31 mouse cellular contexts compared by ENCODE assay signal in genomic region chr1:37001636-37002315, GRCm38 (mm10). TPM values are rescaled to one million over a fixed set of nuclear protein-coding genes. Genes with fewer than 3 reads are reported as not detected.
DNase-seq lines count a peak whose midpoint lies in the region; ATAC-seq and TF ChIP-seq lines count a peak whose summit lies in the region.
"Had no signal": no experiment of that assay in that cellular context is flagged by ENCODE, and none has a peak within 500 bp of the region (broad histone marks: within the 10 kb centered on the region; RNA-seq: fewer than 3 reads in every experiment).

No protein-coding gene starts in this region.

- no peak for ATAC-seq in intestine, embryonic 16.5 days
- ATAC-seq: forebrain, embryonic 13.5 days; forebrain, postnatal 0 days; intestine, embryonic 15.5 days had no signal

- TF ChIP-seq EP300 in ES-Bruce4 (IDR thresholded peaks at IDR 0.05; ENCODE audit: insufficient read depth, low read depth, low read length), result peak; percentile 99
- TF ChIP-seq EP300 in MEL (IDR thresholded peaks at IDR 0.05; ENCODE audit: low read depth in 1 of 2, low read length in 2 of 2), result peak; percentile 24 to 26; a peak in 2 of 4 replicates

- H3K9me3 ChIP-seq in ES-Bruce4 (replicated peaks; ENCODE audit: control insufficient read depth, insufficient read depth, low read length, poor library complexity, severe bottlenecking) (no peaks in the 10 kb centered on the region), MEL (replicated peaks; ENCODE audit: insufficient read depth, low read length) (no peaks in the 10 kb centered on the region)
- no peaks in the 10 kb centered on the region for H3K9me3 ChIP-seq in intestine, embryonic 16.5 days (ENCODE audit: control insufficient read depth, low read length)
- H3K9me3 ChIP-seq: embryonic facial prominence, embryonic 12.5 days; embryonic facial prominence, embryonic 15.5 days; forebrain, embryonic 13.5 days; heart, embryonic 13.5 days; hindbrain, embryonic 12.5 days; hindbrain, embryonic 15.5 days; intestine, embryonic 15.5 days had no signal

- no peaks in the 10 kb centered on the region for H3K36me3 ChIP-seq in ES-Bruce4 (ENCODE audit: control insufficient read depth, insufficient read depth, low read length, poor library complexity, severe bottlenecking)
- peaks cover 0 to 2% of the 10 kb centered on the region in 2 experiments; a peak in 2 of 4 replicates for H3K36me3 ChIP-seq in MEL (ENCODE audit: control insufficient read depth in 1 of 2, insufficient read depth in 2 of 2, low read length in 2 of 2)
- no peaks in the 10 kb centered on the region for H3K36me3 ChIP-seq in intestine, embryonic 16.5 days (ENCODE audit: control insufficient read depth, insufficient read depth, low read length)
- H3K36me3 ChIP-seq: embryonic facial prominence, embryonic 12.5 days; embryonic facial prominence, embryonic 15.5 days; heart, embryonic 13.5 days; hindbrain, embryonic 12.5 days; hindbrain, embryonic 15.5 days; intestine, embryonic 15.5 days had no signal

- peak overlapping the region; percentile 97 for H3K27ac ChIP-seq in ES-Bruce4 (ENCODE audit: insufficient read depth, low read length)
- H3K27ac ChIP-seq in MEL (ENCODE audit: control insufficient read depth, low read depth, low read length), result no peak overlapping the region; the same call in 1 of the 2 replicates
- no peak overlapping the region for H3K27ac ChIP-seq in intestine, embryonic 16.5 days (ENCODE audit: low read length)
- H3K27ac ChIP-seq: embryonic facial prominence, embryonic 12.5 days; embryonic facial prominence, embryonic 15.5 days; forebrain, embryonic 13.5 days; gastrocnemius, adult 2 months; heart, embryonic 13.5 days; hindbrain, embryonic 12.5 days; hindbrain, embryonic 15.5 days; intestine, embryonic 15.5 days had no signal

- H3K4me2 ChIP-seq in intestine, embryonic 16.5 days (ENCODE audit: low read depth, low read length), result no peak overlapping the region
- H3K4me2 ChIP-seq: embryonic facial prominence, embryonic 12.5 days; embryonic facial prominence, embryonic 15.5 days; forebrain, embryonic 13.5 days; heart, embryonic 13.5 days; hindbrain, embryonic 12.5 days; hindbrain, embryonic 15.5 days; intestine, embryonic 15.5 days had no signal

- no peaks in the 10 kb centered on the region for H3K79me2 ChIP-seq in MEL (ENCODE audit: control insufficient read depth, insufficient read depth, low read length, poor library complexity)

- no peak overlapping the region for H3K4me3 ChIP-seq in ES-Bruce4 (ENCODE audit: low read depth, low read length)
- no peak overlapping the region; a peak in 1 of 4 replicates for H3K4me3 ChIP-seq in MEL (ENCODE audit: control insufficient read depth in 1 of 2, insufficient read depth in 1 of 2, low read depth in 2 of 2, low read length in 2 of 2)
- no peak overlapping the region for H3K4me3 ChIP-seq in intestine, embryonic 16.5 days (ENCODE audit: low read length)
- H3K4me3 ChIP-seq: embryonic facial prominence, embryonic 12.5 days; embryonic facial prominence, embryonic 15.5 days; erythroblast, embryonic 14.5 days; forebrain, embryonic 13.5 days; gastrocnemius, adult 2 months; heart, embryonic 13.5 days; hindbrain, embryonic 12.5 days; hindbrain, embryonic 15.5 days; intestine, embryonic 15.5 days had no signal

- H3K4me1 ChIP-seq in ES-Bruce4 (ENCODE audit: control insufficient read depth, insufficient read depth, low read length) (peaks cover 4% of the 10 kb centered on the region), MEL (ENCODE audit: control insufficient read depth in 1 of 2, insufficient read depth in 2 of 2, low read length in 2 of 2) (peaks cover 4 to 8% of the 10 kb centered on the region in 2 experiments; a peak in 1 of 4 replicates)
- H3K4me1 ChIP-seq in intestine, embryonic 16.5 days (ENCODE audit: control insufficient read depth, insufficient read depth, low read length), result 0 out of 2 replicates have a peak, but pooled peaks cover under 1% of the 10 kb centered on the region
- H3K4me1 ChIP-seq: forebrain, embryonic 13.5 days; hindbrain, embryonic 15.5 days had no signal

- 51% methylated on average over 7 of the region's 7 CpGs for WGBS in intestine, embryonic 16.5 days

- intact Hi-C loops in gastrocnemius, postnatal 14 days (cut with DNase I; ENCODE audit: low total_unique reads), result no loop called here
- intact Hi-C loops in gastrocnemius, postnatal 36 days (cut with DNase I), result loop anchor here (5.0 kb wide), 1 partner anchor 59 kb away; the partner anchor contains the start of gene Tmem131

- H3K27me3 ChIP-seq in ES-Bruce4 (ENCODE audit: control insufficient read depth, insufficient read depth, low read length, poor library complexity, severe bottlenecking), result no peaks in the 10 kb centered on the region
- H3K27me3 ChIP-seq in MEL (ENCODE audit: control insufficient read depth in 1 of 2, insufficient read depth in 2 of 2, low read length in 2 of 2), result no peaks in the 10 kb centered on the region
- H3K27me3 ChIP-seq in intestine, embryonic 16.5 days (replicated peaks; ENCODE audit: control insufficient read depth, insufficient read depth, low read length), result no peaks in the 10 kb centered on the region
- H3K27me3 ChIP-seq: embryonic facial prominence, embryonic 12.5 days; embryonic facial prominence, embryonic 15.5 days; forebrain, embryonic 13.5 days; heart, embryonic 13.5 days; hindbrain, embryonic 12.5 days; hindbrain, embryonic 15.5 days; intestine, embryonic 15.5 days had no signal

- TF ChIP-seq RAD21 in MEL (IDR thresholded peaks at IDR 0.05; ENCODE audit: low read depth, low read length), result no peak

- TF ChIP-seq CTCF in ES-Bruce4 (IDR thresholded peaks at IDR 0.05; ENCODE audit: low read depth, low read length), result no peak
- TF ChIP-seq CTCF in MEL (IDR thresholded peaks at IDR 0.05 in 2 of 3, conservative IDR thresholded peaks at IDR 0.05 in 1 of 3; ENCODE audit: control insufficient read depth in 1 of 3, insufficient read depth in 1 of 3, low read depth in 2 of 3, low read length in 3 of 3, poor library complexity in 1 of 3, severe bottlenecking in 1 of 3), result no peak

- TF ChIP-seq POLR2A in ES-Bruce4 (IDR thresholded peaks at IDR 0.05; ENCODE audit: insufficient read depth, low read length) (no peak), MEL (IDR thresholded peaks at IDR 0.05; ENCODE audit: control insufficient read depth in 1 of 2, insufficient read depth in 1 of 2, low read depth in 1 of 2, low read length in 2 of 2, poor library complexity in 1 of 2) (no peak)

- H3K9ac ChIP-seq in ES-Bruce4 (ENCODE audit: low read depth, poor library complexity, severe bottlenecking) (peak overlapping the region; percentile 34; the same call in 1 of the 2 replicates), MEL (ENCODE audit: control insufficient read depth, low read depth, low read length, poor library complexity, severe bottlenecking) (no peak overlapping the region)
- H3K9ac ChIP-seq in intestine, embryonic 16.5 days (ENCODE audit: low read depth, low read length), result no peak overlapping the region
- H3K9ac ChIP-seq: embryonic facial prominence, embryonic 12.5 days; embryonic facial prominence, embryonic 15.5 days; forebrain, embryonic 13.5 days; forebrain, postnatal 0 days; heart, embryonic 13.5 days; hindbrain, embryonic 12.5 days; hindbrain, embryonic 15.5 days; intestine, embryonic 15.5 days had no signal

- DNase-seq in heart, adult 11 months, result peak; percentile 16
- no peak for DNase-seq in heart, postnatal 4 days
- DNase-seq in MEL (ENCODE audit: low read depth, low spot score), result peak; percentile 54
- DNase-seq in ZHBTc4 (ENCODE audit: low read depth, low spot score), result peak; percentile 76
- no peak for DNase-seq in gastrocnemius, postnatal 14 days
- DNase-seq in gastrocnemius, postnatal 36 days, result no peak
- DNase-seq: adrenal gland, postnatal 10 days; adrenal gland, postnatal 36 days; cerebellum, adult 11 months; cerebellum, adult 2 months; cerebellum, adult 9-11 months; cerebellum, postnatal 25 days; forebrain, postnatal 0 days; gastrocnemius, adult 2 months; gastrocnemius, postnatal 25 days; heart, postnatal 14 days; kidney, adult 18-20 months; kidney, adult 9 months had no signal

TF ChIP-seq in MEL, 35 proteins besides CTCF, POLR2A, EP300 and RAD21:
- no peak for TF ChIP-seq ETS1 (IDR thresholded peaks at IDR 0.05; ENCODE audit: low read depth, low read length)
- TF ChIP-seq TAL1 (IDR thresholded peaks at IDR 0.05; ENCODE audit: low read length), result 0 out of 2 replicates have a peak, but pooled peaks have one; percentile 10
- peak; percentile 98 for TF ChIP-seq TBP (IDR thresholded peaks at IDR 0.05; ENCODE audit: low read depth, low read length)
- peak; percentile 57; the same call in 1 of the 2 replicates for TF ChIP-seq GATA1 (IDR thresholded peaks at IDR 0.05; ENCODE audit: low read depth, low read length)
- TF ChIP-seq JUND (IDR thresholded peaks at IDR 0.05; ENCODE audit: low read depth, low read length), result no peak
- TF ChIP-seq KAT2A (conservative IDR thresholded peaks at IDR 0.05; ENCODE audit: low read depth, low read length), result no peak
- peak; percentile 79 for TF ChIP-seq RCOR1 (IDR thresholded peaks at IDR 0.05; ENCODE audit: low read depth, low read length)
- TF ChIP-seq TCF12 (IDR thresholded peaks at IDR 0.05; ENCODE audit: low read depth, low read length), result peak; percentile 63; the same call in 1 of the 2 replicates
- no peak for TF ChIP-seq HCFC1 (IDR thresholded peaks at IDR 0.05; ENCODE audit: low read depth, low read length)

RNA-seq across cellular contexts. Expression of gene Vwa3b, which starts 24.6 kb away (rescaled TPM):
- under 1 TPM in 1 of 2 experiments, not detected in 1; 0.41 TPM for total RNA-seq in heart, postnatal 4 days (2021)
- polyA plus RNA-seq in ES-Bruce4 (2011; ENCODE audit: insufficient read depth, insufficient read length, low read depth, missing spikeins) (10.8 and 12.6 TPM in 2 replicates), MEL (2012; ENCODE audit: insufficient read depth in 1 of 2, insufficient read length in 2 of 2, low read depth in 1 of 2, low replicate concordance in 2 of 2, missing spikeins in 1 of 2) (not detected)
- not detected in 2 replicates for total RNA-seq in MEL (2012; rRNA removed)
- total RNA-seq in gastrocnemius, postnatal 14 days (2021), result 10 to 100 TPM; 33.1 to 41.0 TPM
- 1.7 TPM in 2 replicates for polyA plus RNA-seq in intestine, embryonic 16.5 days (2015; fragmentation: Nextera tagmentation; extraction: Ambion mirVana)
- 10 to 100 TPM; 57.5 to 64.5 TPM for total RNA-seq in gastrocnemius, postnatal 36 days (2021)
- total RNA-seq: common myeloid progenitor, adult 5-6 weeks; granulocyte monocyte progenitor cell, adult 5-6 weeks; hematopoietic stem cell, adult 5-6 weeks had no signal
- polyA plus RNA-seq: erythroblast, embryonic 14.5 days had no signal

RNA-seq across cellular contexts. Expression of gene Tmem131, which starts 58.3 kb away (rescaled TPM):
- 10 to 100 TPM; 37.3 to 40.6 TPM for total RNA-seq in heart, postnatal 4 days (2021)
- polyA plus RNA-seq in ES-Bruce4 (2011; ENCODE audit: insufficient read depth, insufficient read length, low read depth, missing spikeins), result 77.1 and 77.7 TPM in 2 replicates
- 11.4 and 12.7 TPM in 2 replicates for total RNA-seq in MEL (2012; rRNA removed)
- 100 to 1,000 TPM in 1 of 2 experiments, 10 to 100 TPM in 1; 48.8 to 196 TPM for polyA plus RNA-seq in MEL (2012; ENCODE audit: insufficient read depth in 1 of 2, insufficient read length in 2 of 2, low read depth in 1 of 2, low replicate concordance in 2 of 2, missing spikeins in 1 of 2)
- 10 to 100 TPM; 25.2 to 30.5 TPM for total RNA-seq in gastrocnemius, postnatal 14 days (2021)
- polyA plus RNA-seq in intestine, embryonic 16.5 days (2015; fragmentation: Nextera tagmentation; extraction: Ambion mirVana), result 9.3 and 11.3 TPM in 2 replicates
- 10 to 100 TPM; 21.0 to 23.7 TPM for total RNA-seq in gastrocnemius, postnatal 36 days (2021)

Comparison
In these comparisons a context has a peak if more than half of its experiments do, and no peak if none do; other contexts are left out.
1. DNase-seq: peak in heart, adult 11 months (single experiment), MEL (single experiment) and ZHBTc4 (single experiment); none in heart, postnatal 4 days (single experiment), gastrocnemius, postnatal 14 days (single experiment) and gastrocnemius, postnatal 36 days (0 of 2).
2. RNA of gene Vwa3b, which starts 24.6 kb away (total RNA-seq): 57.5 to 64.5 TPM in gastrocnemius, postnatal 36 days and 33.1 to 41.0 TPM in gastrocnemius, postnatal 14 days; 0.41 TPM in heart, postnatal 4 days and not detected in MEL; every median in the first group is over 10 times any median in the second.